Mouse (Mus musculus): ENCODE measurements around the gene 5730522E02Rik. TPM values are rescaled to one million over a fixed set of nuclear protein-coding genes. Genes with fewer than 3 reads are reported as not detected.

5730522E02Rik gene
- total RNA-seq, 2 experiments from 2014 or later = 0.67 to 0.84 TPM

DNA sequence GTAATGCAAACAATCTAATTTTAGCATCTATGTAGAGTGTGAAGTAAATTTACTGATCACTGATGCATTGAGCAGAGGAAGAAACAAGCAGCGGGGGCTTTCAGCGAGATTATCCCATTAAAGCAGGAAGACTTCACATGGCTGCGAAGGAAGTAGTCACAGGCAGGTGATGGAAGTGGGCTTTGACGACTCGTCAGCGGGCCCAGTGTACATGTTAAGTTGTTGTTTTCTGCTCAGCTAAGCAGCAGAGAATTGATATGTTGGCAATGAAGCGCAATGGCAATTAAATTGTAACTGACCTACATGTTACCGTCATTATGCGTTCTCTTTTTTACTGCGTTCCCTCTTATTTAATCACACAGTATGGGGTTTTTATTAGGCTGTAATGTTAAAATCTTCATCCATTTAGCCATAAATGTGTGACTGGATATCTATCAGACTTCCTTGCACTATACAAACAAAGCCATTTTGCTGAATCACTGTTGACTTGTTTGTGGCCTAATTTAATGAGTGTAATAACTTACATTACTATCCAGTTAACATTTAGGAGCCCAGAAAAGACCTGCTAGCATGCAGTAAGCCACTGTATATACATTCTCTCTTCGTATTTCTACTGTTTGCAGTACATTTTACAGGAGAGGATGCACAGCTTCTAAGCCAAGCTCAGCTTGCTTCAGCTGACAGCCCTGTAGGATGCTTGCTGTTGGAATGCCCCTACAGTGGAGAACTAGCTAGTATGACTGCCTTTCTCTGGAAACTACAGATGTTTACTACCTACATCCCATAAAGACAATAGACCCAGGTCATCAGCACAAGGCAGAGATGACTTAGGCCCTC, 506.0 kb downstream of the 5730522E02Rik start:
- intact Hi-C loops (cut with DNase I) = no loop called here
- no peak for DNase-seq

DNA sequence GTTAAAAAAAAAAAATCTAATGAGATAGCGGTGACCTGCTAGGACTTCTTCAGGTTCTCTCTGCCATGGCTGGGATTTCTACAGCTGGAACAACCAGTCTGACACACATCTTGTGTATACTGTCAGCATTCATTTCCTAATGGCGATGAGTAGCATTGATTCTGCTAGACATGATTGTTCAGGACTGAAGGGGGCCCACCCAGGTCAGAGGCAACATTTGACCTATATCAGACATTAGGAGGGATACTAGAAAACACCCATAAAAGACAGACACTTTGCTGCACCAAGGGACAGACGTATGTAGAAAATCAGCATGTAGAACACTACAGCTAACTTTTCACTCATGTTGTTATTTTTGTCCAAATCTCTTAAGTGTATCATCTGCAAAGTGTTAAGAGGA, 507.8 kb downstream of the 5730522E02Rik start:
- intact Hi-C loops (cut with DNase I) = no loop called here
- DNase-seq = no peak

DNA sequence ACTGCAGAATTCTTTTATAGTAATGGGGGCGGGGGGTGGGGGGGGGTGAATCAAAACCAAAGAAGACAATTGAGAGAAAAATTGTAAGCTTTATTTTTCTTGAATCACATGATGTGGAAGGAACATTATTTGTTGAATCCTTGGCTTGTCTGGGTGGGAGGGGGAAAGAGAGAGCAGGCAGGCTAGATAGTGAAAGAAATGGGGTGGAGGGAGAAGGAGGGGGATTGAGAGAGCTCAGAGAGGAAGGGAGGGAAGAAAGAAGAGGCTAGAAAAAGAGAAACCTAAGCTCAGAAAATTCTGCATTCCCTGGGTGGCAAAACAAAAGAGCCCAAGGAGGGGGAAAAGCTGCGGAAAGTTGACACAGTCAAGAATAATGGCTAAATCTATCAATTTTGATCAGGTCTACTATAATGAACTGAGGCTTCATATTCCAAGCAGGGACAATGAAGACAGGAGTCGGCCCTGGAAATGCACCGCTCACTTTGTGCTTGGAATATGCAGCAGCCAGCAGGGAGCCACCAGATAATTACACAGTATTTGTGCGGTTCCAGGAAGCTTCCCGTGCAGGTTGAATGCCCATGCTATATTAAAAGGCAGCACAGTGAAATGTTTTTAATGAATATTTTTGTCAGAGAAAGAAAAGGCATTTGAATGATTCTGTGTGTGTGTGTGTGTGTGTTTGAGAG, 512.9 kb downstream of the 5730522E02Rik start:
- intact Hi-C loops (cut with DNase I) = no loop called here

GRCm38 (mm10) chr11:25696168-25696567, 514.4 kb downstream of the 5730522E02Rik start:
- intact Hi-C loops (cut with DNase I) = no loop called here
- no peak for DNase-seq

More for the DNA sequence above, 512.9 kb downstream of the 5730522E02Rik start:
- DNase-seq = no peak

GRCm38 (mm10) chr11:25684731-25685130, 525.8 kb downstream of the 5730522E02Rik start:
- no peak for DNase-seq
- intact Hi-C loops (cut with DNase I) = no loop called here

DNA sequence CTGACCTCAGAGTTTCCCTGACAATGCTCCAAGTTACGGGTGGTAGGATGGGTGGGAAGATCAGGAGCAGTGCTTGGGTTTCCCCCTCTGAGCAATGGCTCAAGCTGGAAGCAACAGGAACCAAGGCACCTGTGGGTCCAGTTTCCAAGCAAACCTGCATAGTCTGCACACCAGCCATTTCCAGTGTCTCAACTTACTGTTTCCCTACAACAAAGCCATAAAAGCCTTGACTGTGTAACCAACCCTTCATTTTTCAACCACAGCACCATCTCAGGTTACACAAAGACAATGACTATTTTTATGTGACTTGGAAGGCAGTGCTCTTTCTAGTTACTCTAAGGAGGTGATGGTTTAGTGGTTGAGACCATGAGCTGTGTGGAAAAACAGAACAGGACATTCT, 530.7 kb downstream of the 5730522E02Rik start:
- intact Hi-C loops (cut with DNase I) = no loop called here
- DNase-seq = no peak

- intact Hi-C loops (cut with DNase I) = no loop called here
- DNase-seq = no peak
These were observed 536.4 kb downstream of the 5730522E02Rik start for GRCm38 (mm10) chr11:25674194-25674593.

- DNase-seq = no peak
- intact Hi-C loops (cut with DNase I) = no loop called here
These were observed 540.5 kb downstream of the 5730522E02Rik start for GRCm38 (mm10) chr11:25670018-25670417.

GRCm38 (mm10) chr11:25664562-25665104, 545.9 kb downstream of the 5730522E02Rik start:
- intact Hi-C loops (cut with DNase I) = no loop called here
- DNase-seq = no peak

GRCm38 (mm10) chr11:25646282-25646681, 564.3 kb downstream of the 5730522E02Rik start:
- intact Hi-C loops (cut with DNase I) = no loop called here
- no peak for DNase-seq

DNA sequence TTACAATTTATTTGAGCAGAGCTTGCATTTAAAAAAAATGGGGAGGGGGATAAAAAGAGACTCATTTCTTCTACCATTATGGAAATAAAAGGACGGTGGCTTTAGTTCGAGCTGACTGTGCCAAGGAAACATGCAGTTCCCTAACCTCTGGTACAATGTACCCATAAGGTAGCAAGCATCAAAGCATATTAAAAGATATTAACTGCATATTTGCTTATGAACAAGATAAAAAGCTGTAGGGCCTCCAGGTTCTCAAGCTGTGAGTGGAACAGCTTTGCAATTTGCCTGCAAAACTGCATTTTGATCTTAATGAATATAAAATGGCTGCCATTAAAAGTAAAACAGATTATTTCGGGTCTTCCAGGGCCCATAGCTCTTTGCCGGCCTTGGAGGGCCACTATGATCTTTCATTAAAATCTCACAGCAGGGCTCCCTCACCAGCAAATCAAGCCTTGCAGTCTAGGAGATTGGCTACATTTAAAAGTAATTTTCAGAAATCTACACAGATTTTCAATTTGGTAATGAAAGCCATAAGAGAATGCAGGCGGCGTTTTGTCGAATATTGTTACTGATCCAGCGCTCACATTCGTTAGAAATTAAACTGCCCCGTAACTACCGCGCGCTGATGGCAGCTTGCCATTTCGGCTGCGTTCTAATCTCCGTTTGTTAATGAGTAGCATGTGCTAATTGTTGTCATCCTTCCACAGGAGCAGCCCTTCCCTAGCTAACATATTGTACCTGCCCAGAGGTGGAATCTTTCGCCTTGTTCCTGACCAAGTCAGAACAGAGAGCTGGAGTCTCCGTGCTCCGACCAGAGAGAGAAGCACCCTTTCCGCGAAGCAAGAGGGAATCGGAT, 565.6 kb downstream of the 5730522E02Rik start:
- peak in 1 of 2 experiments; percentile 1 for DNase-seq

GRCm38 (mm10) chr11:25606886-25607285, 603.7 kb downstream of the 5730522E02Rik start:
- no peak for DNase-seq
- intact Hi-C loops (cut with DNase I) = no loop called here

More for the DNA sequence above, 565.6 kb downstream of the 5730522E02Rik start:
- intact Hi-C loops (cut with DNase I) = no loop called here

DNA sequence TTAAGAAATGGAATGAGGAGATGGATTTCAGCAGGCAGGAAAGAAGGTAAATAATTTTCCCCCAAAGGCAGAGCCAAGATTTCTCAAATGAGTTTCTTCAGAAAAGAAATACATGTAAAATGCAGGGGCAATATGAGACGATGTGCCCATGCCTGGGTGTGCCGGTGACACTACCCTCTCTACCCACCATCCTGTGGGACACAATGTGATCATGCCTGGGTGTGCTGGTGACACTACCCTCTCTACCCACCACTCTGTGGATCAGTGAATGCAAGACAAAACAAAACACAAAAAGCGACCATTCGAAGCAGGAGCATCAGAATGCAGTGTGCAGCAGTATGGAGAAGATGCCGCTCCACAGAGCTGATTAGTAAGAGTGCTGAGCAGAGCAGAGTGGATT, 610.5 kb downstream of the 5730522E02Rik start:
- intact Hi-C loops (cut with DNase I) = no loop called here
- no peak for DNase-seq

GRCm38 (mm10) chr11:25595303-25595702, 615.3 kb downstream of the 5730522E02Rik start:
- no peak for DNase-seq
- intact Hi-C loops (cut with DNase I) = no loop called here

DNA sequence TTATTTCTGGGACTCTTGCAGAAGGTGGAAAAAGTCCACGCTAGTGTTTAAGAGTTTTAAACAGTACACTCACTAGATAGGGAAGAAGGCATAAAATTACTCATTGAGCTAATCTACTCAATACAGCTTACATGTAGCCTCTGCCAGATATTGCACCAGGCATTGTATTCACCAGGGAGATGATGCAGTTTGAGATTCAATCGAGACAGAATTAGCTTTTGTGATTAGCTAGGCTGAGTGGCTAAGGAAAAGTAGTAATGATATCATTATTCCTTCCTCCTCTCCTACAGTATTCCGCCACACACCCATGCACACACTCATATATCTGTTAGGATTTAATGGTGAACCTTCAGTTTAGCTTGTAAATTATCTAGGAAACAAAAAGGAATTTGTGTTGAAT, 615.8 kb downstream of the 5730522E02Rik start:
- DNase-seq = no peak
- intact Hi-C loops (cut with DNase I) = no loop called here

- DNase-seq = peak; percentile 8 to 10
- intact Hi-C loops (cut with DNase I) = no loop called here
These were observed 618.3 kb downstream of the 5730522E02Rik start for GRCm38 (mm10) chr11:25592268-25592667.

DNA sequence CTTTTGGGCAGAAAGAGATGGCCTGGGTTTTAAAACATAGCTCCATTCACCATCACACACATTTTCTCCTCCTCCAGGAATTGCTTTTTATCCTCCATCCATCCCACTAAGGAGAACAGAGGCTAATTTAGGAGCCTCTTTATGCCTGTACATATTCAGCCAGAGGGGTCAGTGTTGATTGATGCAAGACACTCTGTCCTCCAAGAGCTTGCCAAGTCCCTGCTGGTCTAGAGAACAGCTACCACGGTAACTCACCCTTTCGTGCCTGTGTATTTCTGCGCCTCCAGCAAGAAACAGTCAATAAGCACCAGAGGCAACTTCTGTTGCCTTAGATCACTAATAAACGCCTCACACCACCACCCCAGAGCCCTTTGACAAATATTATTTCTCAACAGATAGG, 620.3 kb downstream of the 5730522E02Rik start:
- intact Hi-C loops (cut with DNase I) = no loop called here
- peak; percentile 57 to 61 for DNase-seq

DNA sequence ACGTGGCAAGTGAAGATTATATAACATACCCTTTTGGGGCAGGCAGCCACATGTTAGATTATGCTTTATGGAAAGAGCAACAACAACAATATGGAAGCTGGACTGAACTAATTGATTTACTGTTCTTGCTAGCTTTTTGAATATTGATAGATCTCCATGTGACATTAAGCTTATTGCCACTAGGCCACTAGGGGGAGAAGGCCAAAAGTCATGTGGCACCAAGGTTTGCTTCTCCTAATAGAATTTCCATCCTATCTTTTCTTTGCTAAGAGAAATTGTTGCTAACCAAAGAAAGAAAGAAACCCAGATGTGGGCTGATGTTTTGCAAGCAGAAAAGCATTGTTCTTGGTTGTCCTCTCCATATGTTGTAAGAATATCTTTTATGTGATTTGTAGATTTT, 621.1 kb downstream of the 5730522E02Rik start:
- no peak for DNase-seq
- intact Hi-C loops (cut with DNase I) = loop anchor here (10.0 kb wide), 1 partner anchor 275 kb away; no protein-coding TSS in a partner anchor

- intact Hi-C loops (cut with DNase I) = no loop called here
- DNase-seq = no peak
These were observed 636.5 kb downstream of the 5730522E02Rik start for GRCm38 (mm10) chr11:25574129-25574465.

DNA sequence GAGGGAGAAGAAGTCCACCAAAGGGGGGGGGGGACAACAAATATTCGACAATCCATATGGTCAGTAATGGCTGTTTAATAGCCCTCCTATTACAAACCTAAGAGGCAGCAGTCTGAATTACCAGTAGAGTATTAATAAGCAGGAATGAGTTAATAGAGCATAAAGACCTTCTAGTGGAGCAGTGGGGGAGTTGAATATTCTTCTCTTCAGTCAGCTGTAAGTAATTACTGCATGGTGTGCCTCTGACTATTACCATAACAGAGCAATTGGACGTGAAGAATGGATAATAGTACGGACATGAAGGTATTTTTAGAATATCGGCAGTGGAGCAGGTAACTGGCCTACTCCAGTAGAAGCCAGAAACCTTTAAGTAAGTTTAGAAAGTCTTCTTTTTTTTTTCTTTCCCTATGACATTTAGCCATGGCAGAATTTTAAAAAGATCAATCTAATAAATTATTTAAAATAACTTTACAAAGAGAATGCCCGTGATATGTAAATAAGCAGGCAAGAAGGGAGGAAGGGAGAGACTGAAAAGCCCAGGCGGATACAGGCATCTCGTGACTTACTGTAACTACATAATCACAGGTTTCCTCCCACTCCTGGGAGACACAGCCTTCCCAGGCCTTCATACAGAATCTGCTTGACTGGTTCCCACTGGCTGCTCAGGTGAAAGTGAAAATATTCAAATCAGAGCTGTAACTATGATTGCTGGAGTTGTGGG, 637.0 kb downstream of the 5730522E02Rik start:
- no peak for DNase-seq
- intact Hi-C loops (cut with DNase I) = no loop called here
